Mouse (Mus musculus): ENCODE measurements around the gene Magea8.
"Not testable (repeated sequence)": the region's sequence is repeated elsewhere in the genome, so short reads cannot be mapped to it uniquely, and the experiment has no call there.

The Magea8 gene

GRCm38 (mm10) chrX:154995750-154996149, at the start of gene Magea8:
Gene Magea8, minus strand, starts transcription at chrX:154995850.
- not testable (repeated sequence) for DNase-seq

GRCm38 (mm10) chrX:154949405-154949804, 46.2 kb downstream of the Magea8 start, which contains the start of gene Magea3:
Gene Magea3, minus strand, starts transcription at chrX:154949505.
- not testable (repeated sequence) for DNase-seq

GRCm38 (mm10) chrX:154935887-154936286, 59.8 kb downstream of the Magea8 start, which contains the start of gene Magea6:
Gene Magea6, minus strand, starts transcription at chrX:154935987.
- not testable (repeated sequence) for DNase-seq

Measured in kidney, adult 11 months (tissue).